Mouse (Mus musculus): ENCODE data around the gene Vamp5. TPM values are rescaled to one million over a fixed set of nuclear protein-coding genes. Genes with fewer than 3 reads are reported as not detected.

Vamp5 gene
- polyA plus RNA-seq, 1 experiment from 2014 or later, result 10.5 TPM

- H3K27me3 ChIP-seq (replicated peaks; ENCODE audit: control insufficient read depth, insufficient read depth, low read length), result no peaks in the 10 kb centered on the region
- H3K4me1 ChIP-seq (replicated peaks; ENCODE audit: control insufficient read depth, insufficient read depth, low read length), result no peaks in the 10 kb centered on the region
- no peaks in the 10 kb centered on the region for H3K36me3 ChIP-seq (ENCODE audit: control insufficient read depth, insufficient read depth)
- H3K9me3 ChIP-seq (ENCODE audit: control insufficient read depth, low read length), result no peaks in the 10 kb centered on the region
- WGBS, result 50% methylated on average over 1 of the region's 1 CpGs
- H3K4me3 ChIP-seq (replicated peaks; ENCODE audit: low read length), result no peak overlapping the region
- no peak overlapping the region for H3K27ac ChIP-seq (ENCODE audit: low read length)
- ATAC-seq, result no peak
- no peak overlapping the region for H3K4me2 ChIP-seq (ENCODE audit: low read length)
- H3K9ac ChIP-seq (replicated peaks; ENCODE audit: low read depth, low read length), result no peak overlapping the region
Measured at GRCm38 (mm10) chr6:72371571-72371970, 8.7 kb downstream of the Vamp5 start.

GRCm38 (mm10) chr6:72371147-72371546, 9.1 kb downstream of the Vamp5 start:
- ATAC-seq, result no peak

GRCm38 (mm10) chr6:72370091-72370490, 10.2 kb downstream of the Vamp5 start:
- 78% methylated on average over 12 of the region's 12 CpGs for WGBS
- ATAC-seq, result no peak
- no peak overlapping the region for H3K9ac ChIP-seq (replicated peaks; ENCODE audit: low read depth, low read length)
- H3K9me3 ChIP-seq (ENCODE audit: control insufficient read depth, low read length), result no peaks in the 10 kb centered on the region
- no peak overlapping the region for H3K4me2 ChIP-seq (ENCODE audit: low read length)
- H3K27me3 ChIP-seq (replicated peaks; ENCODE audit: control insufficient read depth, insufficient read depth, low read length), result no peaks in the 10 kb centered on the region
- no peaks in the 10 kb centered on the region for H3K36me3 ChIP-seq (ENCODE audit: control insufficient read depth, insufficient read depth)
- no peak overlapping the region for H3K27ac ChIP-seq (ENCODE audit: low read length)
- H3K4me1 ChIP-seq (replicated peaks; ENCODE audit: control insufficient read depth, insufficient read depth, low read length), result no peaks in the 10 kb centered on the region
- no peak overlapping the region for H3K4me3 ChIP-seq (replicated peaks; ENCODE audit: low read length)

More at GRCm38 (mm10) chr6:72371147-72371546, 9.1 kb downstream of the Vamp5 start:
- Histone ChIP-seq H3K9me3 (ENCODE audit: control insufficient read depth, low read length) (no peaks in the 10 kb centered on the region), H3K4me3 (replicated peaks; ENCODE audit: low read length) (no peak overlapping the region), H3K4me1 (replicated peaks; ENCODE audit: control insufficient read depth, insufficient read depth, low read length) (no peaks in the 10 kb centered on the region), H3K27me3 (replicated peaks; ENCODE audit: control insufficient read depth, insufficient read depth, low read length) (no peaks in the 10 kb centered on the region), H3K36me3 (ENCODE audit: control insufficient read depth, insufficient read depth) (no peaks in the 10 kb centered on the region), H3K9ac (replicated peaks; ENCODE audit: low read depth, low read length) (no peak overlapping the region), H3K27ac (ENCODE audit: low read length) (no peak overlapping the region), H3K4me2 (ENCODE audit: low read length) (no peak overlapping the region)
- WGBS, result 36% methylated on average over 5 of the region's 5 CpGs

- WGBS, result 79% methylated on average over 4 of the region's 4 CpGs
- Histone ChIP-seq H3K9ac (replicated peaks; ENCODE audit: low read depth, low read length) (no peak overlapping the region), H3K36me3 (ENCODE audit: control insufficient read depth, insufficient read depth) (no peaks in the 10 kb centered on the region), H3K27ac (ENCODE audit: low read length) (no peak overlapping the region), H3K27me3 (replicated peaks; ENCODE audit: control insufficient read depth, insufficient read depth, low read length) (no peaks in the 10 kb centered on the region), H3K4me3 (replicated peaks; ENCODE audit: low read length) (no peak overlapping the region), H3K4me1 (replicated peaks; ENCODE audit: control insufficient read depth, insufficient read depth, low read length) (no peaks in the 10 kb centered on the region), H3K4me2 (ENCODE audit: low read length) (no peak overlapping the region), H3K9me3 (ENCODE audit: control insufficient read depth, low read length) (no peaks in the 10 kb centered on the region)
- no peak for ATAC-seq
Measured at GRCm38 (mm10) chr6:72369557-72369956, 10.7 kb downstream of the Vamp5 start.

- WGBS, result 77% methylated on average over 4 of the region's 4 CpGs
- Histone ChIP-seq H3K27me3 (replicated peaks; ENCODE audit: control insufficient read depth, insufficient read depth, low read length) (no peaks in the 10 kb centered on the region), H3K9ac (replicated peaks; ENCODE audit: low read depth, low read length) (no peak overlapping the region), H3K4me3 (replicated peaks; ENCODE audit: low read length) (no peak overlapping the region), H3K36me3 (ENCODE audit: control insufficient read depth, insufficient read depth) (no peaks in the 10 kb centered on the region), H3K27ac (ENCODE audit: low read length) (no peak overlapping the region), H3K9me3 (ENCODE audit: control insufficient read depth, low read length) (no peaks in the 10 kb centered on the region), H3K4me2 (ENCODE audit: low read length) (no peak overlapping the region), H3K4me1 (replicated peaks; ENCODE audit: control insufficient read depth, insufficient read depth, low read length) (peaks cover 5% of the 10 kb centered on the region; the same call in 1 of the 2 replicates)
- ATAC-seq, result no peak
Measured at GRCm38 (mm10) chr6:72367460-72367974, 12.8 kb downstream of the Vamp5 start.

- no peaks in the 10 kb centered on the region for H3K9me3 ChIP-seq (ENCODE audit: control insufficient read depth, low read length)
- H3K27me3 ChIP-seq (replicated peaks; ENCODE audit: control insufficient read depth, insufficient read depth, low read length), result no peaks in the 10 kb centered on the region
- H3K36me3 ChIP-seq (ENCODE audit: control insufficient read depth, insufficient read depth), result no peaks in the 10 kb centered on the region
- 74% methylated on average over 4 of the region's 4 CpGs for WGBS
- no peak within 1 kb of the TSS for H3K9ac ChIP-seq (replicated peaks; ENCODE audit: low read depth, low read length)
- H3K4me2 ChIP-seq (ENCODE audit: low read length), result no peak within 1 kb of the TSS
- no peak for ATAC-seq
- no peak within 1 kb of the TSS for H3K27ac ChIP-seq (ENCODE audit: low read length)
- H3K4me3 ChIP-seq (replicated peaks; ENCODE audit: low read length), result no peak within 1 kb of the TSS
- H3K4me1 ChIP-seq (replicated peaks; ENCODE audit: control insufficient read depth, insufficient read depth, low read length), result peaks cover 5% of the 10 kb centered on the region; the same call in 1 of the 2 replicates
Measured at GRCm38 (mm10) chr6:72366844-72367443, 13.3 kb downstream of the Vamp5 start, which contains the start of gene Rnf181. Gene Rnf181, minus strand, starts transcription at chr6:72366956.

- H3K9ac ChIP-seq (replicated peaks; ENCODE audit: low read depth, low read length), result no peak overlapping the region
- no peaks in the 10 kb centered on the region for H3K9me3 ChIP-seq (ENCODE audit: control insufficient read depth, low read length)
- H3K27ac ChIP-seq (ENCODE audit: low read length), result no peak overlapping the region
- H3K4me2 ChIP-seq (ENCODE audit: low read length), result no peak overlapping the region
- no peaks in the 10 kb centered on the region for H3K36me3 ChIP-seq (ENCODE audit: control insufficient read depth, insufficient read depth)
- no peak overlapping the region for H3K4me3 ChIP-seq (replicated peaks; ENCODE audit: low read length)
- 71% methylated on average over 3 of the region's 3 CpGs for WGBS
- no peaks in the 10 kb centered on the region for H3K27me3 ChIP-seq (replicated peaks; ENCODE audit: control insufficient read depth, insufficient read depth, low read length)
- H3K4me1 ChIP-seq (replicated peaks; ENCODE audit: control insufficient read depth, insufficient read depth, low read length), result peaks cover 10% of the 10 kb centered on the region
- ATAC-seq, result no peak
Measured at GRCm38 (mm10) chr6:72366304-72366703, 14.0 kb downstream of the Vamp5 start.

GRCm38 (mm10) chr6:72364985-72365384, 15.3 kb downstream of the Vamp5 start:
- no peak for ATAC-seq
- H3K9me3 ChIP-seq (ENCODE audit: control insufficient read depth, low read length), result no peaks in the 10 kb centered on the region
- H3K4me3 ChIP-seq (replicated peaks; ENCODE audit: low read length), result no peak overlapping the region
- WGBS, result 66% methylated on average over 6 of the region's 6 CpGs
- no peak overlapping the region for H3K27ac ChIP-seq (ENCODE audit: low read length)
- H3K36me3 ChIP-seq (ENCODE audit: control insufficient read depth, insufficient read depth), result no peaks in the 10 kb centered on the region
- peaks cover 21% of the 10 kb centered on the region for H3K4me1 ChIP-seq (replicated peaks; ENCODE audit: control insufficient read depth, insufficient read depth, low read length)
- no peaks in the 10 kb centered on the region for H3K27me3 ChIP-seq (replicated peaks; ENCODE audit: control insufficient read depth, insufficient read depth, low read length)
- H3K9ac ChIP-seq (replicated peaks; ENCODE audit: low read depth, low read length), result no peak overlapping the region
- no peak overlapping the region for H3K4me2 ChIP-seq (ENCODE audit: low read length)

- no peaks in the 10 kb centered on the region for H3K27me3 ChIP-seq (replicated peaks; ENCODE audit: control insufficient read depth, insufficient read depth, low read length)
- H3K4me2 ChIP-seq (ENCODE audit: low read length), result no peak overlapping the region
- whole genome bisulfite sequencing, result 47% methylated on average over 7 of the region's 7 CpGs
- H3K9me3 ChIP-seq (ENCODE audit: control insufficient read depth, low read length), result no peaks in the 10 kb centered on the region
- H3K4me1 ChIP-seq (replicated peaks; ENCODE audit: control insufficient read depth, insufficient read depth, low read length), result peaks cover 21% of the 10 kb centered on the region
- H3K9ac ChIP-seq (replicated peaks; ENCODE audit: low read depth, low read length), result no peak overlapping the region
- peaks cover 4% of the 10 kb centered on the region; the same call in 1 of the 2 replicates for H3K36me3 ChIP-seq (ENCODE audit: control insufficient read depth, insufficient read depth)
- no peak overlapping the region for H3K4me3 ChIP-seq (replicated peaks; ENCODE audit: low read length)
- no peak overlapping the region for H3K27ac ChIP-seq (ENCODE audit: low read length)
- ATAC-seq, result no peak
Measured at GRCm38 (mm10) chr6:72364009-72364408, 16.3 kb downstream of the Vamp5 start.
